Mouse (Mus musculus) mammary gland, adult 2 months (tissue): Measurements from ENCODE around the gene Vmn1r61. TPM values are rescaled to one million over a fixed set of nuclear protein-coding genes. Genes with fewer than 3 reads are reported as not detected.

Experiments
- polyA plus RNA-seq: library from polyadenylated mRNA; depleted of rRNA; stranded (reverse); fragments of >200 nt; gene quantifications from 2 replicates; pipeline ENCODE4 v1.2.3, GENCODE M21; 2012; ENCODE audit warnings: low replicate concordance; rRNA removed

The Vmn1r61 gene
- polyA plus RNA-seq = not detected in 2 replicates

GRCm38 (mm10) chr7:5613195-5613594, at the start of gene Vmn1r61:
TSS of gene Vmn1r61 (minus strand) at chr7:5613295.

Other genes with a start within 250 kb of the Vmn1r61 start
- gene Vmn1r58, start 199.9 kb downstream of the Vmn1r61 start, polyA plus RNA-seq = not detected in 2 replicates
- gene Vmn1r59, start 156.5 kb downstream of the Vmn1r61 start, polyA plus RNA-seq = not detected in 2 replicates
- gene Vmn2r28, start 119.3 kb downstream of the Vmn1r61 start, polyA plus RNA-seq = not detected in 2 replicates
- gene Vmn1r60, start 66.0 kb downstream of the Vmn1r61 start, polyA plus RNA-seq = not detected in 2 replicates
- gene Vmn1r62, start 60.3 kb upstream of the Vmn1r61 start, polyA plus RNA-seq = not detected in 2 replicates
- not detected in 2 replicates for gene Vmn1r63, start 192.2 kb upstream of the Vmn1r61 start, polyA plus RNA-seq